Mouse (Mus musculus) C2C12 (cell line): ENCODE data around the gene Camkv.

ENCODE experiments used
- CTCF ChIP-seq: IDR thresholded peaks from one replicate; pipeline ENCODE4 v1.5.1; 2011; ENCODE audit not compliant: control insufficient read depth, insufficient read depth, insufficient read length
- MAX ChIP-seq: IDR thresholded peaks from one replicate; pipeline ENCODE4 v1.6.1; 2011; ENCODE audit warnings: mild to moderate bottlenecking, control low read depth
- MYOD1 ChIP-seq: IDR thresholded peaks from one replicate; pipeline ENCODE4 v1.6.1; 2011; ENCODE audit warnings: low read depth; ENCODE audit not compliant: control insufficient read depth, insufficient read length
- MYOG ChIP-seq: IDR thresholded peaks from one replicate; pipeline ENCODE4 v1.6.1; 2011; ENCODE audit not compliant: control insufficient read depth, insufficient read length; ENCODE audit errors: extremely low read depth
- USF1 ChIP-seq: IDR thresholded peaks from one replicate; pipeline ENCODE4 v1.6.1; 2011; ENCODE audit warnings: low read depth, mild to moderate bottlenecking, control low read depth, moderate library complexity

DNA sequence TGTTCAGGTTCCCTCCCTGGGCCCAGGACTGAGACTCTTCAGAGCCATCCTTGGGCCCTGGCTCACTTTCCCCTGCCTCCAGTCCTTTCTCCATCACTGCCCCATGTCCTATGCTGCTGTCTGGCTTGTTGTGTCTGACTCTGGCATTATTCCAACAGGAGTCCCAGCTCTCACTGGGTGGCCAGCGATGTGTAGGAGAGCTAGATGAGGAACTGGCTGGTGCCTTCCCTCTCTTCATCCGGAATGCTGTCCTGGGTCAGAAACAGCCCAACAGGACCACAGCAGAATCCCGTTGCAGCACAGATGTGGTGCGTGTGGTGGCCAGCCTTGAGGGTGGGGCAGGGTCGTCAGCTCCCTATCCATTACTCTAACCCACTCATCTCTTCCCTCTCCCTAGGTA lies 34.8 kb downstream of the Camkv start:
- TF ChIP-seq MAX (no peak), CTCF (no peak), MYOD1 (no peak), MYOG (no peak), USF1 (no peak)
